Mouse (Mus musculus): ENCODE measurements around the gene Fryl. TPM values are rescaled to one million over a fixed set of nuclear protein-coding genes. Genes with fewer than 3 reads are reported as not detected.

Fryl gene
- polyA plus RNA-seq, 1 experiment from 2014 or later = 44.3 TPM

- no peaks in the 10 kb centered on the region for H3K27me3 ChIP-seq (ENCODE audit: control insufficient read depth, insufficient read depth, low read length)
- ATAC-seq (ENCODE audit: low FRiP score, low TSS enrichment) = no peak
- WGBS = 58% methylated on average over 8 of the region's 8 CpGs
- no peak overlapping the region for H3K9ac ChIP-seq (ENCODE audit: low read depth, low read length)
- no peak overlapping the region for H3K4me2 ChIP-seq (replicated peaks; ENCODE audit: low read depth, low read length)
- no peak overlapping the region for H3K4me3 ChIP-seq (ENCODE audit: low read length)
- H3K4me1 ChIP-seq (ENCODE audit: control insufficient read depth, insufficient read depth, low read length) = 0 out of 2 replicates have a peak, but pooled peaks cover 4% of the 10 kb centered on the region
- no peaks in the 10 kb centered on the region for H3K9me3 ChIP-seq (ENCODE audit: control insufficient read depth, low read length)
- no peak overlapping the region for H3K27ac ChIP-seq (ENCODE audit: low read depth, low read length)
- peaks cover 7% of the 10 kb centered on the region; the same call in 1 of the 2 replicates for H3K36me3 ChIP-seq (ENCODE audit: control insufficient read depth, insufficient read depth, low read length)
These were observed 8.2 kb downstream of the Fryl start for GRCm38 (mm10) chr5:73248211-73248610.

GRCm38 (mm10) chr5:73246414-73246813 lies 10.0 kb downstream of the Fryl start:
- H3K4me2 ChIP-seq (replicated peaks; ENCODE audit: low read depth, low read length) = no peak overlapping the region
- H3K27ac ChIP-seq (ENCODE audit: low read depth, low read length) = no peak overlapping the region
- 79% methylated on average over 6 of the region's 6 CpGs for WGBS
- ATAC-seq (ENCODE audit: low FRiP score, low TSS enrichment) = no peak
- H3K4me3 ChIP-seq (ENCODE audit: low read length) = no peak overlapping the region
- peaks cover 7% of the 10 kb centered on the region; the same call in 1 of the 2 replicates for H3K36me3 ChIP-seq (ENCODE audit: control insufficient read depth, insufficient read depth, low read length)
- H3K9me3 ChIP-seq (ENCODE audit: control insufficient read depth, low read length) = no peaks in the 10 kb centered on the region
- no peak overlapping the region for H3K9ac ChIP-seq (ENCODE audit: low read depth, low read length)
- no peaks in the 10 kb centered on the region for H3K27me3 ChIP-seq (ENCODE audit: control insufficient read depth, insufficient read depth, low read length)
- 0 out of 2 replicates have a peak, but pooled peaks cover 3% of the 10 kb centered on the region for H3K4me1 ChIP-seq (ENCODE audit: control insufficient read depth, insufficient read depth, low read length)

DNA sequence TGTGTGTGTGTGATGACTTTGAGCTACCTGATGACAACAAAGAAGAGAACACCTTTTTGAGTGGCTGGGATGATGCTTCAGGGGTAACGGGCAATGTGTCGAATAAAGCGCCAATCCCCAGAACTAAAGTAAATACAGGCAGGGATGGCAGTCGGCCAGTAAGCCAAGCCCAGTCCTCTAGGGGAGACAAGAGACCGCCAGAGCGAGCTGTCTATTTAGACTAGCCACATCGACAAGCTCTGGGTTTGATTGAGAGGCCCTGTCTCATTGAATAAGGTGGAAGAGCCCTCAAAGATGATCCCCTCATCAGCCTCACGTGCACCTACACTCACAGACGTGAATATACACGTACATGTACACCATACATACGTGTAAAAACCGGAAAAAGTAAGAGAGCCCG lies 12.0 kb downstream of the Fryl start:
- Histone ChIP-seq H3K36me3 (ENCODE audit: control insufficient read depth, insufficient read depth, low read length) (peaks cover 2% of the 10 kb centered on the region; the same call in 1 of the 2 replicates), H3K4me3 (ENCODE audit: low read length) (no peak overlapping the region), H3K4me1 (ENCODE audit: control insufficient read depth, insufficient read depth, low read length) (0 out of 2 replicates have a peak, but pooled peaks cover 3% of the 10 kb centered on the region), H3K9me3 (ENCODE audit: control insufficient read depth, low read length) (no peaks in the 10 kb centered on the region), H3K27me3 (ENCODE audit: control insufficient read depth, insufficient read depth, low read length) (no peaks in the 10 kb centered on the region), H3K9ac (ENCODE audit: low read depth, low read length) (no peak overlapping the region), H3K27ac (ENCODE audit: low read depth, low read length) (no peak overlapping the region), H3K4me2 (replicated peaks; ENCODE audit: low read depth, low read length) (no peak overlapping the region)
- WGBS = 80% methylated on average over 13 of the region's 13 CpGs
- ATAC-seq (ENCODE audit: low FRiP score, low TSS enrichment) = no peak

GRCm38 (mm10) chr5:73241966-73242365 lies 14.5 kb downstream of the Fryl start:
- no peaks in the 10 kb centered on the region for H3K36me3 ChIP-seq (ENCODE audit: control insufficient read depth, insufficient read depth, low read length)
- WGBS = 87% methylated on average over 8 of the region's 8 CpGs
- no peak overlapping the region for H3K4me3 ChIP-seq (ENCODE audit: low read length)
- H3K4me2 ChIP-seq (replicated peaks; ENCODE audit: low read depth, low read length) = no peak overlapping the region
- H3K4me1 ChIP-seq (ENCODE audit: control insufficient read depth, insufficient read depth, low read length) = peaks cover 3% of the 10 kb centered on the region; the same call in 1 of the 2 replicates
- no peaks in the 10 kb centered on the region for H3K27me3 ChIP-seq (ENCODE audit: control insufficient read depth, insufficient read depth, low read length)
- H3K9ac ChIP-seq (ENCODE audit: low read depth, low read length) = no peak overlapping the region
- ATAC-seq (ENCODE audit: low FRiP score, low TSS enrichment) = no peak
- H3K27ac ChIP-seq (ENCODE audit: low read depth, low read length) = no peak overlapping the region
- no peaks in the 10 kb centered on the region for H3K9me3 ChIP-seq (ENCODE audit: control insufficient read depth, low read length)

DNA sequence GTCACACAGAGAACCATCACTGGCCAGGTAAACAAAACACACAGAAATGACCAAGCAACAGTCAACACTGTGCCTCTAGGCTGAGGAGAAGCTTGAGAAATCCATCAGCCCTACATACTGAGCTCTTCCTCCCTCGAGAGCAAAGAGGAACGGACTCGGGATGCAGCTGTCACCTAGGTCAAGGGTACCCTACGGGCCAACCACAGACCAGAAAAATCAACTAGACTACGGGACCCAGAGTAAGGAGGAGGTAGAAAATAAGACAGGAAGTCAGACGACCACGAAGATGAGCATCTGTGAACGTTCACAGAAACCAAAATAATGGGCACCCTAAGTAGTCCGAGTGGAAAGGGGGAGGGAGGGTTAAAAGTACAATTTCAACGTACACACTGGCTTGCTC lies 15.1 kb downstream of the Fryl start:
- H3K27ac ChIP-seq (ENCODE audit: low read depth, low read length) = no peak overlapping the region
- H3K4me2 ChIP-seq (replicated peaks; ENCODE audit: low read depth, low read length) = no peak overlapping the region
- WGBS = 66% methylated on average over 10 of the region's 10 CpGs
- no peak overlapping the region for H3K9ac ChIP-seq (ENCODE audit: low read depth, low read length)
- peaks cover 6% of the 10 kb centered on the region; the same call in 1 of the 2 replicates for H3K4me1 ChIP-seq (ENCODE audit: control insufficient read depth, insufficient read depth, low read length)
- ATAC-seq (ENCODE audit: low FRiP score, low TSS enrichment) = no peak
- H3K4me3 ChIP-seq (ENCODE audit: low read length) = no peak overlapping the region
- no peaks in the 10 kb centered on the region for H3K36me3 ChIP-seq (ENCODE audit: control insufficient read depth, insufficient read depth, low read length)
- no peaks in the 10 kb centered on the region for H3K9me3 ChIP-seq (ENCODE audit: control insufficient read depth, low read length)
- H3K27me3 ChIP-seq (ENCODE audit: control insufficient read depth, insufficient read depth, low read length) = no peaks in the 10 kb centered on the region

DNA sequence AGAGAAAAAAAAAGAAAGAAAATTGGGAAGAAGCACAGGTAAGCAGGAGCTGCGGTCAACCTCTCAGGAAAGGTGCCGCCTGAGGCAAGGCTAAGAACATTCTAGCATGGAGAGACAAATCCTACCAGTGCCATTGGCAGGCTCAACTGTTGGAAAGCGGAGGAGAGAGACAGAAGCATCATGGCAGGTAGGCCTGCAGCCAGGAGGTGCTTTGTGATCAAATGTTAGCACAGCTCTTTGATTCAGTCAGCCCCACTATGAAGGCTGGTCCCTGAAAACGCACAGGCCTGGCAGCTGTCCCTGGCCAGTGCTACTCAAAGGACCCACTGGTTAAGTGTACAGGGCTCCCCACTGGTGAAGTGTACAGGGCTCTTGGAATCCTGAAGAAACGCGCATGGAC lies 16.0 kb downstream of the Fryl start:
- no peak overlapping the region for H3K4me2 ChIP-seq (replicated peaks; ENCODE audit: low read depth, low read length)
- H3K27me3 ChIP-seq (ENCODE audit: control insufficient read depth, insufficient read depth, low read length) = no peaks in the 10 kb centered on the region
- H3K4me1 ChIP-seq (ENCODE audit: control insufficient read depth, insufficient read depth, low read length) = peaks cover 6% of the 10 kb centered on the region; the same call in 1 of the 2 replicates
- no peak overlapping the region for H3K9ac ChIP-seq (ENCODE audit: low read depth, low read length)
- ATAC-seq (ENCODE audit: low FRiP score, low TSS enrichment) = no peak
- no peaks in the 10 kb centered on the region for H3K9me3 ChIP-seq (ENCODE audit: control insufficient read depth, low read length)
- H3K36me3 ChIP-seq (ENCODE audit: control insufficient read depth, insufficient read depth, low read length) = no peaks in the 10 kb centered on the region
- no peak overlapping the region for H3K27ac ChIP-seq (ENCODE audit: low read depth, low read length)
- no peak overlapping the region for H3K4me3 ChIP-seq (ENCODE audit: low read length)
- WGBS = 92% methylated on average over 6 of the region's 6 CpGs

DNA sequence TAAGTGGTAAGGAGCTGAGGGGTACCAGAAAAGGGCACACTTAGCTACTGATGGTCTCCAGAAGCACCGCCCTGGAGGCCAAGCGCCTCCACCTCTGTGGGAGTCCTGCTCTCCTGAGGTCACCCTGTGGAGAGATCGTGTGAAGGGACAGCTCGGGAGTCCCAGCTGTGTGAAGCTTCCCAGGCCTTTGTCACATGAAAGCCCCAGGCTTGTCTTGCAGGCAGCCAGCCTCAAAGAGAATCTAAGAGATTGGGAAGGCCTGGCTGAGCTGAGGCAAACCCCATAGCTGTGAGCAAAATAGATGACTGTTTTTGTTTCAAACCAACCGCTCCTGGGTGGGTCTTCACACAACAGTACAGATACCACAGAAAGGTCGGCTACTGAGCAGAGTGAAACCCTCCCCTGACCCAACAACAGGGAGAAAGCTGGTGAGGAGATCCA lies 19.5 kb downstream of the Fryl start:
- Histone ChIP-seq H3K9me3 (ENCODE audit: control insufficient read depth, low read length) (no peaks in the 10 kb centered on the region), H3K9ac (ENCODE audit: low read depth, low read length) (peak overlapping the region; percentile 5; the same call in 1 of the 2 replicates), H3K4me3 (ENCODE audit: low read length) (no peak overlapping the region), H3K27ac (ENCODE audit: low read depth, low read length) (peak overlapping the region; percentile 39; the same call in 1 of the 2 replicates), H3K36me3 (ENCODE audit: control insufficient read depth, insufficient read depth, low read length) (no peaks in the 10 kb centered on the region), H3K4me1 (ENCODE audit: control insufficient read depth, insufficient read depth, low read length) (peaks cover 31% of the 10 kb centered on the region), H3K27me3 (ENCODE audit: control insufficient read depth, insufficient read depth, low read length) (no peaks in the 10 kb centered on the region), H3K4me2 (replicated peaks; ENCODE audit: low read depth, low read length) (no peak overlapping the region)
- peak; percentile 54 for ATAC-seq (ENCODE audit: low FRiP score, low TSS enrichment)
- 16% methylated on average over 6 of the region's 6 CpGs for WGBS

DNA sequence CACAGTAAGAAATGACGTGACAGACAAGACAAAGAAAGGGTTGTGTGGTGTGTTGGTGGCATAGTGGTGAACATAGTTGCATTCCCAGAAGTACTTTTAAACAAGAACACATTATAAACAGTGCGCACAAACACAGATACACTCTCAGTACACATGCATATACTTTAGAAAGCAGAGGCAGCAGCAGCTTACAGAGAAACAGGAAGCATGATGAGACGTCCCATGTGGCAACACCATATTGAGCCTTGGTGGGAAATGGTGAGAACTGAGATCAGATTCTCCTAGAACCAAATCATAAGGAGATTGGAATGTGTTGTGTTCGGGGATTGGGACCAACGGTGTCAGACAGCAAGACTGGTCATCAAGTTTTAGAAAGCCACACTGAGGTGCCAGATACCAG lies 21.2 kb downstream of the Fryl start:
- Histone ChIP-seq H3K36me3 (ENCODE audit: control insufficient read depth, insufficient read depth, low read length) (no peaks in the 10 kb centered on the region), H3K4me3 (ENCODE audit: low read length) (no peak overlapping the region), H3K9me3 (ENCODE audit: control insufficient read depth, low read length) (no peaks in the 10 kb centered on the region), H3K9ac (ENCODE audit: low read depth, low read length) (no peak overlapping the region), H3K27me3 (ENCODE audit: control insufficient read depth, insufficient read depth, low read length) (no peaks in the 10 kb centered on the region), H3K4me2 (replicated peaks; ENCODE audit: low read depth, low read length) (no peak overlapping the region), H3K27ac (ENCODE audit: low read depth, low read length) (no peak overlapping the region), H3K4me1 (ENCODE audit: control insufficient read depth, insufficient read depth, low read length) (peaks cover 37% of the 10 kb centered on the region)
- no peak for ATAC-seq (ENCODE audit: low FRiP score, low TSS enrichment)
- WGBS = 64% methylated on average over 5 of the region's 5 CpGs

DNA sequence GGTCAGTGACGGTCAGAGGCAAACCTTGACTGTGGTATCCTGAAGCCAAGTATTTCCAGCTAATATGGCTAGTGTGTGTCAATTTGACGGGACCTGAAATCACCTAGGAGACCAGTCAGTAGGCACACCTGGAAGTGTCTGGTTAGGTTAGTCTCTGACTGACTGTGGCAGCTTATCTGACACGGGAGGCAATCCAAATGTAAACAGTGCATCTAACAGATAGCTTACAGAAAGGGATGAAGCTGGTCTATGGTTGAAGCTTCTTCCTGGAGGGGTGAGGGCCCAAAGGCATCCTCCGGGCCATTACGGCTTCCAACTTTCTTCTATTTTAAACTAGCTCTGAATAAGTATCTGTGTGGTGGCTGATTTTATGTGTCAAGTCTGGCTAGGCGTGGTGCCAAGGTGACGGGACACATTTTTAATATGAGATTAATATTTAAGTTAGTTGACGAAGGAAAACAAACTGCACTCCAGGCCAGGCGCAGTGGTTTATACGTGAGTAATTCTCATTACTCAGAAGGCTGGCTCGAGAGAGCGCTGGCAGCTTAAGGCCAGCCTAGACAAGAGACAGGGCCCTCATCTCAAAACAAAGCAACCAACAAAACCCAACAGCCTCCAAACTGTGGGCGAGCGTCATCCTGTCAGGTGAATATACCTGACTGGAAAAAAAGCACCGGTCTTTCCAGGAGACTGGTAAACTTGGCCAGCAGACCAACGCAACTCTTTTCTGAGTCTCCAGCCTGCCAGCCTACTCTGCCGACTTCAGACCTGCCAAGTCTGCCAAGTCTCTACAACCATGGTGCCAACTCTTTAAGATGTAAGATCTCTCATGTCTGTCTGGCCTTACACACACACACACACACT lies 23.2 kb downstream of the Fryl start:
- H3K4me1 ChIP-seq (ENCODE audit: control insufficient read depth, insufficient read depth, low read length) = peaks cover 37% of the 10 kb centered on the region
- H3K36me3 ChIP-seq (ENCODE audit: control insufficient read depth, insufficient read depth, low read length) = no peaks in the 10 kb centered on the region
- no peak overlapping the region for H3K4me3 ChIP-seq (ENCODE audit: low read length)
- WGBS = 81% methylated on average over 17 of the region's 17 CpGs
- H3K27ac ChIP-seq (ENCODE audit: low read depth, low read length) = no peak overlapping the region
- H3K9ac ChIP-seq (ENCODE audit: low read depth, low read length) = no peak overlapping the region
- no peaks in the 10 kb centered on the region for H3K9me3 ChIP-seq (ENCODE audit: control insufficient read depth, low read length)
- H3K4me2 ChIP-seq (replicated peaks; ENCODE audit: low read depth, low read length) = no peak overlapping the region
- no peak for ATAC-seq (ENCODE audit: low FRiP score, low TSS enrichment)
- H3K27me3 ChIP-seq (ENCODE audit: control insufficient read depth, insufficient read depth, low read length) = no peaks in the 10 kb centered on the region

All from kidney, embryonic 14.5 days (tissue).